Mouse (Mus musculus): ENCODE data around the gene Tcp10a.
"Not testable (repeated sequence)": the region's sequence is repeated elsewhere in the genome, so short reads cannot be mapped to it uniquely, and the experiment has no call there.

Gene Tcp10a

DNA sequence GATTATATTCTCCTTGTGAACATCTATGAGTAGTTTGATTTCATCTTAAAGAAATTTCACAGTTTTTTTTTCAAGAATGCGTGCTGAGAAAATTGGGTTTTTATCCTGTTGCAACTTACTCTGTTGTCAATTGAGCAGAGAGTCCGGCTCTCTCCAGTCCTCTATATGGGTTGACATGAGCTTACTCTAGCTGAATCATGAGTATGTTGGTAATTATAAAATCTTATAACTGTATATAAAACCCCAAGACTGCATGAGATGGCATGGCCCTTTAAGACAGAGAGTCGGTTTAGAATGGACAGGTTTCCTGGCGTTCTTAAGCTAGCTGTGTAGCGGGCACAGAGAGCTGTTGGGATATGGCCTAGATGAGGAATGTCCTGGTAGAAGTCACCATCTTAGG lies at the start of gene Tcp10a:
Tcp10a (plus strand) TSS at position 301 of the 400 bp plus-strand sequence.
- DNase-seq (ENCODE audit: low spot score in 2 of 2): not testable (repeated sequence)

GRCm38 (mm10) chr17:7278702-7279242 lies 45.7 kb upstream of the Tcp10a start:
- DNase-seq (ENCODE audit: low spot score in 2 of 2): peak in 1 of 2 experiments; percentile 79

- DNase-seq (ENCODE audit: low spot score in 2 of 2): no peak
These were observed 45.2 kb upstream of the Tcp10a start for GRCm38 (mm10) chr17:7279251-7279650.

GRCm38 (mm10) chr17:7284297-7284910 lies 40.0 kb upstream of the Tcp10a start:
- DNase-seq (ENCODE audit: low spot score in 2 of 2): no peak

GRCm38 (mm10) chr17:7285292-7285691 lies 39.2 kb upstream of the Tcp10a start:
- no peak for DNase-seq (ENCODE audit: low spot score in 2 of 2)

GRCm38 (mm10) chr17:7286422-7287050 lies 37.9 kb upstream of the Tcp10a start:
- no peak for DNase-seq (ENCODE audit: low spot score in 2 of 2)

- peak in 1 of 2 experiments; percentile 50 for DNase-seq (ENCODE audit: low spot score in 2 of 2)
These were observed 32.3 kb upstream of the Tcp10a start for GRCm38 (mm10) chr17:7292012-7292684.

DNA sequence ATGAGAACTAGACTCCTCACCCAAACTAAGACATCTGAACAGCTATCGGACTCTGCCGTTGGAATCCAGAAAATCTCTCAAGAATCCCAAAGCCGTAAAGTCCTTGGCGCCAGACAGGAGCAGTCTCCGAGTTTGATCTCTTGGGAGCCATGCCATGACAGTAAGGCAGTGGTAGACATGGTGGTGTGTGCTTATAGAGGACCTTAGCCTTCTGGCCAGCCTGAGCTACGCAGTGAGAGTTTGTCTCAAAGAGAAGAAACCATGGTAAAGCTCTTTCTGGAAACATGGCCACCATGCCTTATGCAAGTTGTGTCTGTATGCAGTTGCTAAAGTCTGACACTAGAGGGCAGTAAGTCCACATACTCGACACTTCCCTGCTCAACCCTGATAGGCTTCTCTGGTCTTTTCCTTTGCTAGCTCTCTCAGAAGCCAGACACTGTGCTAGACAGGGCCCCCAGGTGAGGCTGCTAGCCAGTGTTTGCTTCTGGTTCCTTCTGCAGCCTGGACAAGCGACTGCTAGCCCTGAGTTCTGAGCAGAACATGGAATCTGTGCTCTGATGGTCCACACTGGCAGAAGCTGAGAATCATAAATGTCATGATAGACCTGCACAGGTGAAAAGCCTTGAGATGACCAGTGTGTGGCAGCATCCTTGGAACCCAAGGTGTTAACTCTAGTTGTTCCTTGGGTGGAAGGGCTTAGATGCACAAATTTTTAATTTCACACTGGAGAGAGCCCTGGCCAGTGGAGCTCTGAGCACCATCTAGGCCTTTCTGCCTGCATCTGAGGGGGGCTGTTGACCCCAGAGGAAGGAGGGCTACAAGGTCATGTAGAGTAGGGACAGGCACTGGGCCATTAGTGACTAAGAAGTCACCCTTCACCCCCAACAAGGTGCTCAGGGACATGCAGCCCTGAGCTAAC lies 17.9 kb upstream of the Tcp10a start:
- DNase-seq (ENCODE audit: low spot score in 2 of 2): peak in 1 of 2 experiments; percentile 43

GRCm38 (mm10) chr17:7315693-7316382 lies 8.6 kb upstream of the Tcp10a start:
- not testable (repeated sequence) for DNase-seq (ENCODE audit: low spot score in 2 of 2)

DNA sequence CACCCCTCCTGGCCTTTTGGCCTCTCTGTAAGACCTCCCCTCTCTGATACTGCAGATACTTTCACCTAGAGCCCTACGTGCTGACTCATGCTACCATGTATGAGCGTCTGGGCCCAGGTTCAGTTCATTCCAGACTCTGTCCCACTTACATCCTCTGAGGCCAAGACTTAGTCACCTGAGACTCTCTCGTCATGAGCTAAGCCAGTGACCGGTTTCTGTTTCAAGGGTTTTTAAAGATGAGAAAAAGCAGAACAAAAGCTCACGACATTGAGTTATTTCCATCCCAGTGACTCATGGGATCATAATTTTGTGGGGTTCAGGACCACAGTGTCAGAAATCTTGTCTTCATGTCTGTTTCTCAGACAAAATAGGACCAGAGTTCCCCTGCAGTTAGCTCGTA lies 4.7 kb upstream of the Tcp10a start:
- DNase-seq (ENCODE audit: low spot score in 2 of 2): not testable (repeated sequence)

- not testable (repeated sequence) for DNase-seq (ENCODE audit: low spot score in 2 of 2)
These were observed 2.0 kb downstream of the Tcp10a start for GRCm38 (mm10) chr17:7326415-7326814.

DNA sequence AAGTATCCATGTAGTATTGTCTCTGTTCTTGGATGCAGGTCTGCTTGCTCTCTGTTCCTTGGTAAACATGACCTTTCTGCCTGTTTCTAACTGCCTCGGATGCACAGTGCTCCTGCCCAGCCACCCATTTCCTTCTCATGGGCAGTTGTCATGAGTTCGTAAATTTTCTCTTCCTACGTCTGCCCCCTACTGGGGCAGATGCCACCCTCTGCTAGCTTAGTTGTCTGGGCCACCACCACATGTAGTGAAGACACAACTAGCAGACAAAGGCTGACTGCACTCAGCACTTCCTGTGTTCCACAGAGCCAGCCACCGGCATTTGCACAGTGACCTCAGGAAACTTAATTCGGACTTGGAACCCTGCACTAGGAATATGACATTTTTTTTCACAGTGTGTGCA lies 8.3 kb downstream of the Tcp10a start:
- DNase-seq (ENCODE audit: low spot score in 2 of 2): not testable (repeated sequence)

DNA sequence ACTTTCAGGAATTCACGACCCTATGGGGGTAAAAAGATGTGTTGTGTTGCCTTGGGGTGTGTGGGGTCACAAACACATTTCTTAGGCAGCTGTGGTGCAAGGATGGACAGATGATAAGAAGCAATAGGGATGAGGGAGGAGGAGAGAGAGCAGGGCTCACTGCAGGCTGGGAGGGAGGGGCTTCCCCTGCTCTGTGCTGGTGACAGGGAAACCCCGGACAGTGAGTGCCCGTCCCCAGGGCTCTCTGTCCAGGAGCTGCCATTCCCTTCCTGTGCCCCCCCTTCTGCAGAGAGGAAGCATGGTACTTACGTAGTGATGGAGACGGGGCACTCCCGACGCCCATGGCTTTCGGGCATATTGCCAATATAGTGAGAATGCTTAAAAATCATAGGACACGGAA lies 12.9 kb downstream of the Tcp10a start:
- not testable (repeated sequence) for DNase-seq (ENCODE audit: low spot score in 2 of 2)

DNA sequence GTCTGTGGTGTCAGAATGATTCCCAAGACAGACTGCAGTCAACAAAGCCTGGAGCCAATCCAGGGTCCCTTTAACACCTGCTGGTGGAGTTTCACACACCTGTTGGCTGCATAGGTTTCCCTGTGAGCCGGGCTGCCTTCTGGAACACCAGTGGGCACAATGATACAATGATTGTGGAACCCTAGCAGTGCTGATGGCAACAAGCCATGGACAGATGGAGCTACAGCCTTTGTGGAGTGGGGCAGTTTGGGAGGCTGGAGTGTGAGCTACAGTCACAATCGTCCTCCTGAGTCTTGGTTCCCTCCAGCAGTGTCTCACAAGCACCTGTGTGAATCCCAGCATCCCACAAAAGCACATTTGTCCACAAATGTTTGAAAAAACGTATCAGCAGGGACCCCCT lies 24.3 kb downstream of the Tcp10a start:
- DNase-seq (ENCODE audit: low spot score in 2 of 2): not testable (repeated sequence)

- not testable (repeated sequence) for DNase-seq (ENCODE audit: low spot score in 2 of 2)
These were observed 28.1 kb downstream of the Tcp10a start, which contains the start of gene Ttll2 for GRCm38 (mm10) chr17:7352596-7352995. TSS of gene Ttll2 (minus strand) at chr17:7352696.

GRCm38 (mm10) chr17:7359806-7360205 lies 35.4 kb downstream of the Tcp10a start:
- not testable (repeated sequence) for DNase-seq (ENCODE audit: low spot score in 2 of 2)

DNA sequence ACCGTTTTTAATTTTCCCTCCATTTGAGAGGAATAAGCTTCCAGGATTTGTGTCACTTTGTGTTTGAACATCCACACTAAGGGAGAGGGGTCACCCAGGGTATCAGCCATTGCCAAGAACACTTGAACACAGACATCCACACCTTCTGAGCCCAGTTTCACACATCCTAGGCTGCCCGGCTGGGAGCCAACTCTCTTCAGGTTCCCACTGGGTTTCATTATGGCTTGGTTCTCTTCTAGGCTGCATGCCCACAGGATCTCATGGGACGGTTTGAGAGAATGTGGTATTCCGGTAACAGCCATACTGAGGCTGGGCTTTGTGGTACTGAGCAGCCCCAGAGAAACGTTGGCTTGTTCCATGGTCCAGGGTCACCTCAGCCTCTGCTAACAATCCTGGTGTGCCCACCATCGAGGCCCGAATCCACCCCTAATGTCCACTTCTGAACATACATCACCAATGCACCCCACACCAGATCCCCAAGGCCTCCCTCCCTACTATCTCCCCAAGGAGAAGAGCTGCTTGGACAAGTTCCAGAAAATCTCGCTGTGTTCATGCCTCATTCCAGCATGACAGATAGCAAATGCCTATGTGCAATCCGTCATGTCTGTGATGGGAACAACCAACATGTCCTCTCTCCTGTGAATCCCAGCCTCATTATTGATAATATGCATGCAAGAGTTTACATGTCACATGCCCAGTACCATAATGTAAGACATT lies 36.5 kb downstream of the Tcp10a start:
- DNase-seq (ENCODE audit: low spot score in 2 of 2): peak in 1 of 2 experiments; percentile 71

- not testable (repeated sequence) for DNase-seq (ENCODE audit: low spot score in 2 of 2)
These were observed 41.2 kb downstream of the Tcp10a start for GRCm38 (mm10) chr17:7365615-7366014.

GRCm38 (mm10) chr17:7366265-7366664 lies 41.8 kb downstream of the Tcp10a start:
- not testable (repeated sequence) for DNase-seq (ENCODE audit: low spot score in 2 of 2)
